Mouse (Mus musculus) lung, postnatal 4 days (tissue): Measurements from ENCODE around the gene Gja5.

ENCODE experiments used
- DNase-seq, 2 experiments: peaks; one replicate each; pipeline ENCODE4 v3.0.0; 2021

Gene Gja5

GRCm38 (mm10) chr3:96904393-96904792 is at the start of gene Gja5:
Gja5 (plus strand) TSS chr3:96904693.
- no peak for DNase-seq

GRCm38 (mm10) chr3:96855833-96856232 is 48.7 kb upstream of the Gja5 start:
- DNase-seq, result peak in 1 of 2 experiments; percentile 9

- DNase-seq, result peak in 1 of 2 experiments; percentile 10
Observed at GRCm38 (mm10) chr3:96860498-96860897, 44.0 kb upstream of the Gja5 start.

GRCm38 (mm10) chr3:96867863-96868262 is 36.6 kb upstream of the Gja5 start:
- no peak for DNase-seq

GRCm38 (mm10) chr3:96868566-96868965 is 35.9 kb upstream of the Gja5 start:
- DNase-seq, result no peak

GRCm38 (mm10) chr3:96869091-96869490 is 35.4 kb upstream of the Gja5 start:
- no peak for DNase-seq

GRCm38 (mm10) chr3:96870270-96870669 is 34.2 kb upstream of the Gja5 start:
- no peak for DNase-seq

- no peak for DNase-seq
Observed at GRCm38 (mm10) chr3:96871070-96871469, 33.4 kb upstream of the Gja5 start.

GRCm38 (mm10) chr3:96872501-96872900 is 32.0 kb upstream of the Gja5 start:
- no peak for DNase-seq

GRCm38 (mm10) chr3:96874808-96875571 is 29.5 kb upstream of the Gja5 start:
- no peak for DNase-seq

GRCm38 (mm10) chr3:96879536-96879935 is 25.0 kb upstream of the Gja5 start:
- DNase-seq, result no peak

- DNase-seq, result no peak
Observed at GRCm38 (mm10) chr3:96880385-96880784, 24.1 kb upstream of the Gja5 start.

GRCm38 (mm10) chr3:96881557-96881956 is 22.9 kb upstream of the Gja5 start:
- no peak for DNase-seq

- no peak for DNase-seq
Observed at GRCm38 (mm10) chr3:96882061-96882849, 22.2 kb upstream of the Gja5 start.

- DNase-seq, result no peak
Observed at GRCm38 (mm10) chr3:96883690-96884089, 20.8 kb upstream of the Gja5 start.

GRCm38 (mm10) chr3:96902336-96902999 is 2.0 kb upstream of the Gja5 start:
- DNase-seq, result no peak

GRCm38 (mm10) chr3:96904851-96905541 is 503 bp downstream of the Gja5 start, which contains the start of gene Gpr89:
Gpr89 (minus strand) TSS chr3:96905346.
- DNase-seq, result peak; percentile 95 to 96

GRCm38 (mm10) chr3:96905592-96905991 is 1.1 kb downstream of the Gja5 start:
- DNase-seq, result no peak

GRCm38 (mm10) chr3:96920991-96921390 is 16.5 kb downstream of the Gja5 start:
- DNase-seq, result no peak

- DNase-seq, result no peak
Observed at GRCm38 (mm10) chr3:96924631-96925030, 20.1 kb downstream of the Gja5 start.

GRCm38 (mm10) chr3:96925920-96926319 is 21.4 kb downstream of the Gja5 start, which contains the start of gene Gja8:
Gja8 (minus strand) TSS chr3:96926020.
- DNase-seq, result no peak

- no peak for DNase-seq
Observed at GRCm38 (mm10) chr3:96931261-96931681, 26.8 kb downstream of the Gja5 start.

- no peak for DNase-seq
Observed at GRCm38 (mm10) chr3:96936241-96936640, 31.7 kb downstream of the Gja5 start.
